Mouse (Mus musculus): ENCODE data around the gene Eloa. TPM values are rescaled to one million over a fixed set of nuclear protein-coding genes. Genes with fewer than 3 reads are reported as not detected.
"Not testable (repeated sequence)": the region's sequence is repeated elsewhere in the genome, so short reads cannot be mapped to it uniquely, and the experiment has no call there.

Eloa gene
- 10 to 100 TPM; 25.6 to 26.0 TPM for total RNA-seq (2021)
- long read RNA-seq, experiment 1, full-length matches to known transcripts = 17 of 24 reads
- long read RNA-seq, experiment 1, partial matches to known transcripts = 7 of 24 reads
- long read RNA-seq, experiment 1, other reads (novel, unspliced or antisense) = 0 of 24 reads
- long read RNA-seq, experiment 2, full-length matches to known transcripts = 7 of 16 reads
- long read RNA-seq, experiment 2, partial matches to known transcripts = 7 of 16 reads
- long read RNA-seq, experiment 2, other reads (novel, unspliced or antisense) = 2 of 16 reads

GRCm38 (mm10) chr4:136021549-136022047 is at the start of gene Eloa:
Gene Eloa (minus strand): TSS chr4:136021763.
- peak; percentile 99 for DNase-seq (ENCODE audit: low spot score in 2 of 2)

- peak; percentile 68 to 79 for DNase-seq (ENCODE audit: low spot score in 2 of 2)
These were observed 49.7 kb upstream of the Eloa start for GRCm38 (mm10) chr4:136071178-136071714.

- DNase-seq (ENCODE audit: low spot score in 2 of 2) = no peak
These were observed 49.0 kb upstream of the Eloa start for GRCm38 (mm10) chr4:136070592-136070991.

- peak; percentile 72 to 82 for DNase-seq (ENCODE audit: low spot score in 2 of 2)
These were observed 48.4 kb upstream of the Eloa start for GRCm38 (mm10) chr4:136069954-136070353.

- no peak for DNase-seq (ENCODE audit: low spot score in 2 of 2)
These were observed 47.8 kb upstream of the Eloa start for GRCm38 (mm10) chr4:136069313-136069712.

- DNase-seq (ENCODE audit: low spot score in 2 of 2) = no peak
These were observed 41.6 kb upstream of the Eloa start for GRCm38 (mm10) chr4:136063143-136063542.

GRCm38 (mm10) chr4:136059800-136060488 is 38.4 kb upstream of the Eloa start:
- not testable (repeated sequence) for DNase-seq (ENCODE audit: low spot score in 2 of 2)

GRCm38 (mm10) chr4:136057916-136058315 is 36.4 kb upstream of the Eloa start:
- DNase-seq (ENCODE audit: low spot score in 2 of 2) = no peak

- DNase-seq (ENCODE audit: low spot score in 2 of 2) = no peak
These were observed 34.5 kb upstream of the Eloa start for GRCm38 (mm10) chr4:136056030-136056429.

GRCm38 (mm10) chr4:136053843-136054242 is 32.3 kb upstream of the Eloa start:
- no peak for DNase-seq (ENCODE audit: low spot score in 2 of 2)

- peak; percentile 92 to 95 for DNase-seq (ENCODE audit: low spot score in 2 of 2)
These were observed 31.7 kb upstream of the Eloa start, which contains the start of gene Rpl11 for GRCm38 (mm10) chr4:136053247-136053596. Gene Rpl11 (minus strand): TSS chr4:136053428.

GRCm38 (mm10) chr4:136052534-136053246 is 31.1 kb upstream of the Eloa start:
- peak in 1 of 2 experiments; percentile 25 for DNase-seq (ENCODE audit: low spot score in 2 of 2)

- no peak for DNase-seq (ENCODE audit: low spot score in 2 of 2)
These were observed 30.5 kb upstream of the Eloa start for GRCm38 (mm10) chr4:136052060-136052459.

- DNase-seq (ENCODE audit: low spot score in 2 of 2) = no peak
These were observed 28.7 kb upstream of the Eloa start for GRCm38 (mm10) chr4:136050226-136050625.

- no peak for DNase-seq (ENCODE audit: low spot score in 2 of 2)
These were observed 26.9 kb upstream of the Eloa start for GRCm38 (mm10) chr4:136048291-136049032.

GRCm38 (mm10) chr4:136047626-136048025 is 26.1 kb upstream of the Eloa start:
- no peak for DNase-seq (ENCODE audit: low spot score in 2 of 2)

GRCm38 (mm10) chr4:136046888-136047287 is 25.3 kb upstream of the Eloa start:
- no peak for DNase-seq (ENCODE audit: low spot score in 2 of 2)

GRCm38 (mm10) chr4:136045091-136045490 is 23.5 kb upstream of the Eloa start:
- no peak for DNase-seq (ENCODE audit: low spot score in 2 of 2)

GRCm38 (mm10) chr4:136043784-136044400 is 22.3 kb upstream of the Eloa start:
- DNase-seq (ENCODE audit: low spot score in 2 of 2) = no peak

- DNase-seq (ENCODE audit: low spot score in 2 of 2) = no peak
These were observed 13.5 kb upstream of the Eloa start for GRCm38 (mm10) chr4:136035078-136035477.
